Mouse (Mus musculus): ENCODE results near the gene Pdcd6ip. TPM values are rescaled to one million over a fixed set of nuclear protein-coding genes. Genes with fewer than 3 reads are reported as not detected.
"Not testable (repeated sequence)": the region's sequence is repeated elsewhere in the genome, so short reads cannot be mapped to it uniquely, and the experiment has no call there.

Pdcd6ip gene
- polyA plus RNA-seq, 1 experiment: 59.9 TPM

- TF ChIP-seq POLR2A (IDR thresholded peaks at IDR 0.05; ENCODE audit: low read depth, low read length) (peak; percentile 25), CTCF (conservative IDR thresholded peaks at IDR 0.05; ENCODE audit: insufficient read depth, insufficient read length, low read depth, low read length) (no peak)
- WGBS: under 1% methylated on average over 63 of the region's 63 CpGs
- Histone ChIP-seq H3K4me1 (ENCODE audit: control insufficient read depth, insufficient read depth, low read length) (peaks cover 7% of the 10 kb centered on the region; the same call in 1 of the 2 replicates), H3K4me3 (ENCODE audit: insufficient read depth, low read depth, low read length) (peak within 1 kb of the TSS; percentile 71), H3K27ac (ENCODE audit: insufficient read depth, low read depth, low read length) (peak within 1 kb of the TSS; percentile 90), H3K27me3 (replicated peaks; ENCODE audit: control insufficient read depth, insufficient read depth, low read length) (no peaks in the 10 kb centered on the region), H3K36me3 (ENCODE audit: control insufficient read depth, insufficient read depth, low read length) (no peaks in the 10 kb centered on the region)
- peak; percentile 90 for DNase-seq
Observed at GRCm38 (mm10) chr9:113741108-113741636, 33.1 kb upstream of the Pdcd6ip start, which contains the start of gene Clasp2. Gene Clasp2 (plus strand): TSS chr9:113741473.

GRCm38 (mm10) chr9:113738941-113739340 is 30.9 kb upstream of the Pdcd6ip start:
- Histone ChIP-seq H3K4me3 (ENCODE audit: insufficient read depth, low read depth, low read length) (no peak overlapping the region), H3K27me3 (replicated peaks; ENCODE audit: control insufficient read depth, insufficient read depth, low read length) (no peaks in the 10 kb centered on the region), H3K36me3 (ENCODE audit: control insufficient read depth, insufficient read depth, low read length) (no peaks in the 10 kb centered on the region), H3K27ac (ENCODE audit: insufficient read depth, low read depth, low read length) (peak overlapping the region; percentile 54; the same call in 1 of the 2 replicates), H3K4me1 (ENCODE audit: control insufficient read depth, insufficient read depth, low read length) (peaks cover 7% of the 10 kb centered on the region; the same call in 1 of the 2 replicates)
- peak; percentile 75 for DNase-seq
- WGBS: 59% methylated on average over 6 of the region's 6 CpGs
- TF ChIP-seq POLR2A (IDR thresholded peaks at IDR 0.05; ENCODE audit: low read depth, low read length): no peak
- TF ChIP-seq CTCF (conservative IDR thresholded peaks at IDR 0.05; ENCODE audit: insufficient read depth, insufficient read length, low read depth, low read length): no peak

- peak; percentile 32 for DNase-seq
- Histone ChIP-seq H3K27me3 (replicated peaks; ENCODE audit: control insufficient read depth, insufficient read depth, low read length) (no peaks in the 10 kb centered on the region), H3K27ac (ENCODE audit: insufficient read depth, low read depth, low read length) (no peak overlapping the region), H3K4me3 (ENCODE audit: insufficient read depth, low read depth, low read length) (no peak overlapping the region), H3K36me3 (ENCODE audit: control insufficient read depth, insufficient read depth, low read length) (no peaks in the 10 kb centered on the region), H3K4me1 (ENCODE audit: control insufficient read depth, insufficient read depth, low read length) (peaks cover 7% of the 10 kb centered on the region; the same call in 1 of the 2 replicates)
- WGBS: 59% methylated on average over 9 of the region's 9 CpGs
- TF ChIP-seq POLR2A (IDR thresholded peaks at IDR 0.05; ENCODE audit: low read depth, low read length) (no peak), CTCF (conservative IDR thresholded peaks at IDR 0.05; ENCODE audit: insufficient read depth, insufficient read length, low read depth, low read length) (no peak)
Observed at GRCm38 (mm10) chr9:113738021-113738420, 30.0 kb upstream of the Pdcd6ip start.

DNA sequence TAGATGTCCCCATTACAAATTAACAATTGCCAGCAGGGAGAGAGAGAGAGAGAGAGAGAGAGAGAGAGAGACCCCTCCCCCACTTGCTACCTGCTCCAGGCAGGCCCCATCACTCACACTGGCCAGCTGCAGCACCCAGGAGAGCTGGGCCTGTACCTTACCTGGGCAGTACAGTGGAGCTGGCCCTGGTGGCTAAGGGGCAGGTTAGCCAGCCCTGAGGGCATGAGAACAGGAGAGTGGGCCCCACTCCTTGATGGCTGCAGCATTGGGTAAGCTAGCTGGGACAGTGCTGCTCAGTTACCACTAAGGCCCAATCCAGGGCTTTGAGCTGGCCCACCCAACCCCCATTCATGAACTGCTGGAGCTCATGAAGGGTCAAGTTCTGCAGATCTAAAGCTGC is 27.9 kb upstream of the Pdcd6ip start:
- Histone ChIP-seq H3K4me3 (ENCODE audit: insufficient read depth, low read depth, low read length) (no peak overlapping the region), H3K27me3 (replicated peaks; ENCODE audit: control insufficient read depth, insufficient read depth, low read length) (no peaks in the 10 kb centered on the region), H3K27ac (ENCODE audit: insufficient read depth, low read depth, low read length) (no peak overlapping the region), H3K4me1 (ENCODE audit: control insufficient read depth, insufficient read depth, low read length) (peaks cover 3% of the 10 kb centered on the region; the same call in 1 of the 2 replicates), H3K36me3 (ENCODE audit: control insufficient read depth, insufficient read depth, low read length) (no peaks in the 10 kb centered on the region)
- DNase-seq: no peak
- TF ChIP-seq POLR2A (IDR thresholded peaks at IDR 0.05; ENCODE audit: low read depth, low read length) (no peak), CTCF (conservative IDR thresholded peaks at IDR 0.05; ENCODE audit: insufficient read depth, insufficient read length, low read depth, low read length) (no peak)

DNA sequence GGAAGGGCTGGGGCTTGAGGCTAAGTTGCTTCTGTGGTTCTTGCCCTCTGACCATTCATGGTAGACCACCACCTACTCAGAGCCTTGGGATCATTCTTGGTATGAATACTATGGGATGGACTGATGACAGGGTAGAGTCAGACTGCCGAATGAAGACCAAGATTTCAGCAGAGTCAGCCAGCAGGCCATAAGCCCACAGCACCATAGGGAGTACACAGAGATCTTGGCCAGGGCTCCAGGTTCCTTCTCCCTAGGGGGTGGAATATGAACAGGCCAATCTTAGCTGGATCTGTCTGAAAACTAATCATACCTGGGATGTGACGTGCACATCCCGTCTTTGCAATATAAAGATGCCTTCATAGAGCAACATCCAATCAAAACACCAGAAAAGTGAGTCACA is 23.5 kb upstream of the Pdcd6ip start:
- no peak for TF ChIP-seq POLR2A (IDR thresholded peaks at IDR 0.05; ENCODE audit: low read depth, low read length)
- no peak for TF ChIP-seq CTCF (conservative IDR thresholded peaks at IDR 0.05; ENCODE audit: insufficient read depth, insufficient read length, low read depth, low read length)
- 71% methylated on average over 3 of the region's 3 CpGs for WGBS
- Histone ChIP-seq H3K4me1 (ENCODE audit: control insufficient read depth, insufficient read depth, low read length) (no peaks in the 10 kb centered on the region; the same call in 1 of the 2 replicates), H3K27ac (ENCODE audit: insufficient read depth, low read depth, low read length) (no peak overlapping the region), H3K36me3 (ENCODE audit: control insufficient read depth, insufficient read depth, low read length) (no peaks in the 10 kb centered on the region), H3K27me3 (replicated peaks; ENCODE audit: control insufficient read depth, insufficient read depth, low read length) (no peaks in the 10 kb centered on the region), H3K4me3 (ENCODE audit: insufficient read depth, low read depth, low read length) (no peak overlapping the region)
- no peak for DNase-seq

DNA sequence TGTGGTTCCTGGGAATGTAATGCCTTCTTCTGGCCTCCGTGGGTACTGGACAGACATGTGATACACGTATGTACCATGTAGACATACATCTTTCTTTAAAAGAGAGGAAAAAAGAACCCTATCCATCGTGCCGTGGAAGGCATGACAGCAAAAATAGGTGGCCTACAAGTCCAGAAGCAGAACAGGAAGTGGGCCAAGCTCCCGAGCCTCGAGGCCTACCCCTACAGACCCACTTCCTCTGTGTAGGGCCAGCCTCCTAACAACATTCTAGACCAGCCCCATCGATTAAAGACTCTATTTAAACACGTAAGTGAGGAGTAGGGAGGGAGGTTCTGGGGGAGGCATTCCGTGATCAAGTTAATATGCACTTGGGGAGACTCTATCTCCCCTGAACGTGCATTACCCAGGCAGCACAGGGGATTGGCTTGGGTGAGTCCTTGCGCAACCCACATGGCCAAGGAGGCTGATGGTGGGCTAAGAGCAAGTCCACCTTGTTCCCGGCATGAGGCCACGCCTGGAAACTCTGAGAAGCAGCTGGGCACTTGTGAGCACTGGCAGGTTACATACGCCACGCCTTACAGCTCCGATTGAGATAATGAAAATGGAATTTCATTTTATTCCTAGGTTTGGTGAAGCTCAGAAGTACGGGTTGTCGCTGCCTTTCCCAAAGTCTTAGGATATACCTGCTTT is 19.1 kb upstream of the Pdcd6ip start:
- Histone ChIP-seq H3K36me3 (ENCODE audit: control insufficient read depth, insufficient read depth, low read length) (no peaks in the 10 kb centered on the region), H3K27me3 (replicated peaks; ENCODE audit: control insufficient read depth, insufficient read depth, low read length) (no peaks in the 10 kb centered on the region), H3K4me3 (ENCODE audit: insufficient read depth, low read depth, low read length) (no peak overlapping the region), H3K4me1 (ENCODE audit: control insufficient read depth, insufficient read depth, low read length) (no peaks in the 10 kb centered on the region; the same call in 1 of the 2 replicates), H3K27ac (ENCODE audit: insufficient read depth, low read depth, low read length) (no peak overlapping the region)
- no peak for DNase-seq
- TF ChIP-seq POLR2A (IDR thresholded peaks at IDR 0.05; ENCODE audit: low read depth, low read length): no peak
- no peak for TF ChIP-seq CTCF (conservative IDR thresholded peaks at IDR 0.05; ENCODE audit: insufficient read depth, insufficient read length, low read depth, low read length)
- 91% methylated on average over 18 of the region's 18 CpGs for WGBS

DNA sequence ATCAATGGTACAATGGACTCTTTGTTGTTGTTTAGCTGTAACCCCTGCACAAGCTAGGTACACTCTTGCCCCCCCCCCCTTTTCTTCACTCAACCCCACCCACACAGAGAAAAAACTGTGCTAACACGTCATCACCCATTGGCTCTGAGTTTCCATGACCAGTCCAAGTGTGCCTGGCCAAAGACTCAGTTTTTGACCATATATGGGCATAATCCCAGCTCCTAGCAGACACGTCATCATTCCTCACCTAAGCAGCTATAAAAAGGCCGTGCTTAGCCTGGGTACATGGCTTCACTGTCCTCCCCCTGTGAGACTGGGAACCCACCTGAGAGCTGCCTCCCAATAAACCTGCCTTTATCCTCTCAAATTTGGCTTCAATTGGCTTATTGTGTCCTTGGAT is 18.1 kb upstream of the Pdcd6ip start:
- TF ChIP-seq POLR2A (IDR thresholded peaks at IDR 0.05; ENCODE audit: low read depth, low read length) (no peak), CTCF (conservative IDR thresholded peaks at IDR 0.05; ENCODE audit: insufficient read depth, insufficient read length, low read depth, low read length) (no peak)
- DNase-seq: no peak
- no peaks in the 10 kb centered on the region for H3K36me3 ChIP-seq (ENCODE audit: control insufficient read depth, insufficient read depth, low read length)
- no peak overlapping the region for H3K27ac ChIP-seq (ENCODE audit: insufficient read depth, low read depth, low read length)
- H3K4me1 ChIP-seq (ENCODE audit: control insufficient read depth, insufficient read depth, low read length): no peaks in the 10 kb centered on the region; the same call in 1 of the 2 replicates
- H3K4me3 ChIP-seq (ENCODE audit: insufficient read depth, low read depth, low read length): no peak overlapping the region
- H3K27me3 ChIP-seq (replicated peaks; ENCODE audit: control insufficient read depth, insufficient read depth, low read length): no peaks in the 10 kb centered on the region
- WGBS: 31% methylated on average over 3 of the region's 3 CpGs

DNA sequence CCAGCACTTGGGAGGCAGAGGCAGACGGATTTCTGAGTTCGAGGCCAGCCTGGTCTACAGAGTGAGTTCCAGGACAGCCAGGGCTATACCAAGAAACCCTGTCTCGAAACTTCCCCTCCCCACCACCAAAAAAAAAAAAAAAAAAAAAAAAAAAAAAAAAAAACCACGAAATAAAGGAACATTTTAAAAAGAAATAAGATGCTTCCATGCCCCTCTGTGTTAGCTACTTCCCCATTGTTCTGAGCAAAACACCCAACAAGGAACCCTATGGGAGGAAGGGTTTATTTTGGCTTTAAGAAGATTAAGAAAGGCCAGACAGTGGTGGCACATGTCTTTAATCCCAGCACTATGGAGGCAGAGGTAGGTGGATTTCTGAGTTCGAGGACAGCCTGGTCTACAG is 17.6 kb upstream of the Pdcd6ip start:
- H3K4me1 ChIP-seq (ENCODE audit: control insufficient read depth, insufficient read depth, low read length); DNase-seq; H3K36me3 ChIP-seq (ENCODE audit: control insufficient read depth, insufficient read depth, low read length); H3K4me3 ChIP-seq (ENCODE audit: insufficient read depth, low read depth, low read length); H3K27me3 ChIP-seq (replicated peaks; ENCODE audit: control insufficient read depth, insufficient read depth, low read length); H3K27ac ChIP-seq (ENCODE audit: insufficient read depth, low read depth, low read length): not testable (repeated sequence)
- 87% methylated on average over 5 of the region's 5 CpGs for WGBS

All from kidney, adult 2 months (tissue).